Mouse (Mus musculus): ENCODE data around the gene Stard13. TPM values are rescaled to one million over a fixed set of nuclear protein-coding genes. Genes with fewer than 3 reads are reported as not detected.

Gene Stard13
- polyA plus RNA-seq, 1 experiment = 0.50 TPM

- Histone ChIP-seq H3K27ac (ENCODE audit: insufficient read depth, low read depth, low read length) (no peak overlapping the region), H3K4me1 (ENCODE audit: control insufficient read depth, insufficient read depth, low read length) (no peaks in the 10 kb centered on the region), H3K4me3 (ENCODE audit: insufficient read depth, low read length) (no peak overlapping the region)
- TF ChIP-seq CTCF (IDR thresholded peaks at IDR 0.05; ENCODE audit: low read depth, low read length) = no peak
- no peak for TF ChIP-seq POLR2A (IDR thresholded peaks at IDR 0.05; ENCODE audit: borderline replicate concordance, low read depth, low read length)
Measured at GRCm38 (mm10) chr5:151202925-151203324, 30.7 kb downstream of the Stard13 start.

GRCm38 (mm10) chr5:151201220-151201619 is 32.4 kb downstream of the Stard13 start:
- Histone ChIP-seq H3K27ac (ENCODE audit: insufficient read depth, low read depth, low read length) (no peak overlapping the region), H3K4me3 (ENCODE audit: insufficient read depth, low read length) (no peak overlapping the region), H3K4me1 (ENCODE audit: control insufficient read depth, insufficient read depth, low read length) (no peaks in the 10 kb centered on the region)
- TF ChIP-seq CTCF (IDR thresholded peaks at IDR 0.05; ENCODE audit: low read depth, low read length) (no peak), POLR2A (IDR thresholded peaks at IDR 0.05; ENCODE audit: borderline replicate concordance, low read depth, low read length) (no peak)

GRCm38 (mm10) chr5:151199235-151199634 is 34.4 kb downstream of the Stard13 start:
- no peak for TF ChIP-seq POLR2A (IDR thresholded peaks at IDR 0.05; ENCODE audit: borderline replicate concordance, low read depth, low read length)
- TF ChIP-seq CTCF (IDR thresholded peaks at IDR 0.05; ENCODE audit: low read depth, low read length) = no peak
- Histone ChIP-seq H3K27ac (ENCODE audit: insufficient read depth, low read depth, low read length) (no peak overlapping the region), H3K4me3 (ENCODE audit: insufficient read depth, low read length) (no peak overlapping the region), H3K4me1 (ENCODE audit: control insufficient read depth, insufficient read depth, low read length) (peaks cover 6% of the 10 kb centered on the region)

- no peak overlapping the region for H3K4me3 ChIP-seq (ENCODE audit: insufficient read depth, low read length)
- H3K4me1 ChIP-seq (ENCODE audit: control insufficient read depth, insufficient read depth, low read length) = peaks cover 6% of the 10 kb centered on the region
- no peak overlapping the region for H3K27ac ChIP-seq (ENCODE audit: insufficient read depth, low read depth, low read length)
- TF ChIP-seq POLR2A (IDR thresholded peaks at IDR 0.05; ENCODE audit: borderline replicate concordance, low read depth, low read length) (no peak), CTCF (IDR thresholded peaks at IDR 0.05; ENCODE audit: low read depth, low read length) (no peak)
Measured at GRCm38 (mm10) chr5:151196603-151197272, 36.9 kb downstream of the Stard13 start.

GRCm38 (mm10) chr5:151193885-151194520 is 39.6 kb downstream of the Stard13 start:
- TF ChIP-seq CTCF (IDR thresholded peaks at IDR 0.05; ENCODE audit: low read depth, low read length) = no peak
- Histone ChIP-seq H3K4me3 (ENCODE audit: insufficient read depth, low read length) (no peak overlapping the region), H3K4me1 (ENCODE audit: control insufficient read depth, insufficient read depth, low read length) (peaks cover 9% of the 10 kb centered on the region), H3K27ac (ENCODE audit: insufficient read depth, low read depth, low read length) (no peak overlapping the region)

- Histone ChIP-seq H3K4me1 (ENCODE audit: control insufficient read depth, insufficient read depth, low read length) (peaks cover 11% of the 10 kb centered on the region), H3K27ac (ENCODE audit: insufficient read depth, low read depth, low read length) (no peak overlapping the region), H3K4me3 (ENCODE audit: insufficient read depth, low read length) (no peak overlapping the region)
- TF ChIP-seq POLR2A (IDR thresholded peaks at IDR 0.05; ENCODE audit: borderline replicate concordance, low read depth, low read length) (no peak), CTCF (IDR thresholded peaks at IDR 0.05; ENCODE audit: low read depth, low read length) (no peak)
Measured at GRCm38 (mm10) chr5:151192266-151192665, 41.4 kb downstream of the Stard13 start.

GRCm38 (mm10) chr5:151190764-151191163 is 42.9 kb downstream of the Stard13 start:
- peaks cover 13% of the 10 kb centered on the region for H3K4me1 ChIP-seq (ENCODE audit: control insufficient read depth, insufficient read depth, low read length)
- no peak overlapping the region for H3K27ac ChIP-seq (ENCODE audit: insufficient read depth, low read depth, low read length)
- H3K4me3 ChIP-seq (ENCODE audit: insufficient read depth, low read length) = no peak overlapping the region
- no peak for TF ChIP-seq POLR2A (IDR thresholded peaks at IDR 0.05; ENCODE audit: borderline replicate concordance, low read depth, low read length)
- no peak for TF ChIP-seq CTCF (IDR thresholded peaks at IDR 0.05; ENCODE audit: low read depth, low read length)

GRCm38 (mm10) chr5:151189789-151190378 is 43.8 kb downstream of the Stard13 start:
- no peak for TF ChIP-seq POLR2A (IDR thresholded peaks at IDR 0.05; ENCODE audit: borderline replicate concordance, low read depth, low read length)
- no peak for TF ChIP-seq CTCF (IDR thresholded peaks at IDR 0.05; ENCODE audit: low read depth, low read length)
- Histone ChIP-seq H3K4me3 (ENCODE audit: insufficient read depth, low read length) (peak overlapping the region; percentile 71), H3K27ac (ENCODE audit: insufficient read depth, low read depth, low read length) (no peak overlapping the region), H3K4me1 (ENCODE audit: control insufficient read depth, insufficient read depth, low read length) (peaks cover 7% of the 10 kb centered on the region)

- H3K27ac ChIP-seq (ENCODE audit: insufficient read depth, low read depth, low read length) = no peak overlapping the region
Measured at GRCm38 (mm10) chr5:151189321-151189720, 44.3 kb downstream of the Stard13 start.

GRCm38 (mm10) chr5:151188659-151189058 is 45.0 kb downstream of the Stard13 start:
- Histone ChIP-seq H3K4me3 (ENCODE audit: insufficient read depth, low read length) (no peak overlapping the region), H3K27ac (ENCODE audit: insufficient read depth, low read depth, low read length) (no peak overlapping the region), H3K4me1 (ENCODE audit: control insufficient read depth, insufficient read depth, low read length) (peaks cover 7% of the 10 kb centered on the region)
- TF ChIP-seq CTCF (IDR thresholded peaks at IDR 0.05; ENCODE audit: low read depth, low read length) (no peak), POLR2A (IDR thresholded peaks at IDR 0.05; ENCODE audit: borderline replicate concordance, low read depth, low read length) (no peak)

More at GRCm38 (mm10) chr5:151189321-151189720, 44.3 kb downstream of the Stard13 start:
- no peak for TF ChIP-seq POLR2A (IDR thresholded peaks at IDR 0.05; ENCODE audit: borderline replicate concordance, low read depth, low read length)
- Histone ChIP-seq H3K4me1 (ENCODE audit: control insufficient read depth, insufficient read depth, low read length) (peaks cover 7% of the 10 kb centered on the region), H3K4me3 (ENCODE audit: insufficient read depth, low read length) (peak overlapping the region; percentile 71)
